In the genomic region with DNA sequence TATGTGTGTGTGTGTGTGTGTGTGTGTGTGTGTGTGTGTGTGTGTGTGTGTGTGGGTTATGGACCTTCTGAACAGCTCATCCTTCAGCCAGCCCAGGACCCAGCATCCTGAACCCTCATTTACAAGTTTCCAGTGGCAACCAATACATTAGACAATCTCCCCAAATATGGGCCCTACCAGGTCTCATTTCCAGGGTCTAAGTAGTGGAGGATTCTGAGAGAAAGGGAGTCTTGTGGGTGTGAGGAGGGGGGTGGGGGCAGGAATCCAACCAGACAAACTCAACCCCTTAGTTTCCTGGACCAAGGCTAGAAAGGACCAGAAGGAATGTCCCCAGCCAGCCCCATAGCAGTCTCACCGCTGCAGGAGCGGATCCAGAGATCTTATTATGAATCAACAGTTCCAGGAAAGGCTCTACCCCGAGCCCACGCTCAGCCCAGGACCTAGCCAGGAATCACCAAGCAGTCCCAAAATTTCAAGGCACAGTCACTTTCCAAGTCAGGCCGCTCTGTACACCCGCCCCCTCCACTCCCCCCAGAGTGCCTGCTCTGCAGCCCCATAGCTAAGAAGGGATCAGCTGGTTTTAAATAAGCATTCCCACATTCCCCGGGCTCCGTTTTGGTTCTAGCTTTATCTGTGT, we compare ENCODE assay signal across 9 mouse cellular contexts. TPM values are rescaled to one million over a fixed set of nuclear protein-coding genes. Genes with fewer than 3 reads are reported as not detected.
DNase-seq lines count a peak whose midpoint lies in the region; ATAC-seq lines count a peak whose summit lies in the region.
"Had no signal": no experiment of that assay in that cellular context is flagged by ENCODE, and none has a peak within 500 bp of the region (broad histone marks: within the 10 kb centered on the region; RNA-seq: fewer than 3 reads in every experiment).

No protein-coding gene starts in this region.

- peak; percentile 55 to 58 for DNase-seq in heart, adult 18-20 months
- no peak for DNase-seq in heart, postnatal 25 days (ENCODE audit: low spot score)
- peak; percentile 87 for DNase-seq in brain, adult 2 months (ENCODE audit: low read depth, low spot score)
- DNase-seq in liver, embryonic 13.5 days: no peak
- DNase-seq in adrenal gland, adult 18-20 months (ENCODE audit: low spot score in 2 of 2): no peak
- DNase-seq in adrenal gland, postnatal 4 days (ENCODE audit: low spot score in 2 of 2): no peak
- no peak for DNase-seq in ovary, postnatal 36 days (ENCODE audit: low spot score)

- peak overlapping the region; percentile 39 for H3K4me2 ChIP-seq in heart, embryonic 14.5 days (ENCODE audit: low read length)
- H3K4me2 ChIP-seq in liver, embryonic 13.5 days: no peak overlapping the region

- H3K4me1 ChIP-seq in heart, embryonic 14.5 days (ENCODE audit: control insufficient read depth in 2 of 2, insufficient read depth in 2 of 2, low read length in 2 of 2): peaks cover 53 to 64% of the 10 kb centered on the region in 2 experiments
- peaks cover 27% of the 10 kb centered on the region for H3K4me1 ChIP-seq in liver, embryonic 13.5 days (replicated peaks)

- H3K27ac ChIP-seq in heart, embryonic 14.5 days (replicated peaks in 1 of 2; ENCODE audit: control insufficient read depth in 1 of 2, insufficient read depth in 1 of 2, low read depth in 2 of 2, low read length in 2 of 2): peak overlapping the region; percentile 92 to 97
- peak overlapping the region; percentile 58 for H3K27ac ChIP-seq in liver, embryonic 13.5 days

- no peak for ATAC-seq in heart, embryonic 14.5 days (ENCODE audit: insufficient number of reproducible peaks, insufficient read depth, low FRiP score, low read depth)
- no peak for ATAC-seq in liver, embryonic 13.5 days (ENCODE audit: low read depth)

- H3K9me3 ChIP-seq in heart, embryonic 14.5 days (ENCODE audit: control insufficient read depth, low read length): no peaks in the 10 kb centered on the region
- H3K9me3 ChIP-seq in liver, embryonic 13.5 days (replicated peaks): no peaks in the 10 kb centered on the region

- intact Hi-C loops in heart, postnatal 25 days (cut with DNase I): no loop called here

- H3K27me3 ChIP-seq in heart, embryonic 14.5 days (ENCODE audit: control insufficient read depth, insufficient read depth, low read length): no peaks in the 10 kb centered on the region
- H3K27me3 ChIP-seq in liver, embryonic 13.5 days: peaks cover 43% of the 10 kb centered on the region

- H3K36me3 ChIP-seq in heart, embryonic 14.5 days (ENCODE audit: control insufficient read depth, insufficient read depth, low read length): no peaks in the 10 kb centered on the region
- no peaks in the 10 kb centered on the region for H3K36me3 ChIP-seq in liver, embryonic 13.5 days

- WGBS in heart, embryonic 14.5 days: 33% methylated on average over 8 of the region's 8 CpGs
- WGBS in liver, embryonic 13.5 days (ENCODE audit: insufficient replicate concordance): 60% methylated on average over 8 of the region's 8 CpGs

- no peak overlapping the region for H3K4me3 ChIP-seq in heart, embryonic 14.5 days (ENCODE audit: control insufficient read depth in 1 of 2, insufficient read depth in 1 of 2, low read depth in 1 of 2, low read length in 2 of 2)
- no peak overlapping the region for H3K4me3 ChIP-seq in liver, embryonic 13.5 days (replicated peaks)
- H3K4me3 ChIP-seq: erythroblast, embryonic 14.5 days had no signal

- peak overlapping the region; percentile 64 for H3K9ac ChIP-seq in heart, embryonic 14.5 days (ENCODE audit: low read length)
- no peak overlapping the region for H3K9ac ChIP-seq in liver, embryonic 13.5 days

RNA-seq across cellular contexts. Expression of gene Atp23, which starts 30.1 kb away (rescaled TPM):
- 1 to 10 TPM; 4.2 to 5.1 TPM for total RNA-seq in heart, adult 18-20 months (2021)
- total RNA-seq in heart, postnatal 25 days (2021): 1 to 10 TPM; 4.2 to 4.5 TPM
- polyA plus RNA-seq in heart, embryonic 14.5 days (2014; fragmentation: Nextera tagmentation; extraction: Ambion mirVana): 9.4 and 10.0 TPM in 2 replicates
- polyA plus RNA-seq in liver, embryonic 13.5 days (2015; fragmentation: Nextera tagmentation; extraction: Ambion mirVana): 9.3 and 10.0 TPM in 2 replicates
- 1 to 10 TPM; 4.6 to 5.5 TPM for total RNA-seq in adrenal gland, adult 18-20 months (2021)
- 10 to 100 TPM; 11.1 to 11.6 TPM for total RNA-seq in adrenal gland, postnatal 4 days (2021)

RNA-seq across cellular contexts. Expression of gene Ctdsp2, which starts 47.3 kb away (rescaled TPM):
- total RNA-seq in heart, adult 18-20 months (2021): 10 to 100 TPM; 83.8 to 94.3 TPM
- 100 to 1,000 TPM; 104 to 110 TPM for total RNA-seq in heart, postnatal 25 days (2021)
- 60.4 and 64.4 TPM in 2 replicates for polyA plus RNA-seq in heart, embryonic 14.5 days (2014; fragmentation: Nextera tagmentation; extraction: Ambion mirVana)
- polyA plus RNA-seq in liver, embryonic 13.5 days (2015; fragmentation: Nextera tagmentation; extraction: Ambion mirVana): 9.9 and 10.8 TPM in 2 replicates
- total RNA-seq in adrenal gland, adult 18-20 months (2021): 10 to 100 TPM; 73.0 to 98.7 TPM
- 100 to 1,000 TPM; 244 to 246 TPM for total RNA-seq in adrenal gland, postnatal 4 days (2021)

Comparison
In these comparisons a context has a peak if more than half of its experiments do, and no peak if none do; other contexts are left out.
1. DNase-seq: peak in heart, adult 18-20 months (2 of 2) and brain, adult 2 months (single experiment); none in heart, postnatal 25 days (single experiment), liver, embryonic 13.5 days (single experiment), adrenal gland, adult 18-20 months (0 of 2), adrenal gland, postnatal 4 days (0 of 2) and ovary, postnatal 36 days (single experiment).